Mouse (Mus musculus): ENCODE results near the gene Mcm10.

- no peak for TF ChIP-seq POLR2A (IDR thresholded peaks at IDR 0.05; ENCODE audit: low read depth, low read length)
- no peak for TF ChIP-seq TCF12 (IDR thresholded peaks at IDR 0.05; ENCODE audit: low read depth, low read length)
- no peak for TF ChIP-seq POLR2AphosphoS2 (IDR thresholded peaks at IDR 0.05; ENCODE audit: low read depth, low read length)
- TF ChIP-seq CTCF (conservative IDR thresholded peaks at IDR 0.05 in 1 of 2, IDR thresholded peaks at IDR 0.05 in 1 of 2; ENCODE audit: low read depth in 2 of 2, low read length in 2 of 2): no peak
- TF ChIP-seq MAZ (IDR thresholded peaks at IDR 0.05; ENCODE audit: low read depth, low read length): no peak
- TF ChIP-seq ETS1 (conservative IDR thresholded peaks at IDR 0.05; ENCODE audit: low read depth, low read length): no peak
- no peak for TF ChIP-seq ZNF384 (IDR thresholded peaks at IDR 0.05; ENCODE audit: low read depth, low read length)
- no peak for TF ChIP-seq NRF1 (IDR thresholded peaks at IDR 0.05; ENCODE audit: low read depth, low read length)
- TF ChIP-seq CHD2 (IDR thresholded peaks at IDR 0.05; ENCODE audit: low read length): no peak
- TF ChIP-seq CHD1 (IDR thresholded peaks at IDR 0.05; ENCODE audit: low read depth, low read length): no peak
- TF ChIP-seq ZC3H11A (IDR thresholded peaks at IDR 0.05; ENCODE audit: low read depth, low read length): no peak
These were observed 14.5 kb upstream of the Mcm10 start for GRCm38 (mm10) chr2:5027057-5027456.
